Mouse (Mus musculus) MEL (cell line): ENCODE measurements at regions not wholly inside any gene's neighbourhood (a gene's known extent, or its start where the extent isn't known, plus 50 kb on each side); places are given as distances from the start of the nearest gene placed in this dataset.

Source experiments
- DNase-seq: peaks from one replicate; pipeline ENCODE4 v3.0.0; 2011; ENCODE audit warnings: low read depth, low spot score
- H3K27ac ChIP-seq: 2 replicates; pipeline ENCODE4 v1.5.1; 2012; ENCODE audit warnings: low read depth, mild to moderate bottlenecking, control low read depth, low read length, moderate library complexity; ENCODE audit not compliant: control insufficient read depth
- H3K27me3 ChIP-seq, 2 experiments: fragments of 150-350 bp in 1 of 2; sonication (generic) in 1 of 2; 2 replicates each; pipeline ENCODE4 v1.6.1; 2012; ENCODE audit warnings: low read length in 2 of 2, mild to moderate bottlenecking in 2 of 2, improper control_type of control experiment in 1 of 2, moderate library complexity in 1 of 2; ENCODE audit not compliant: insufficient read depth in 2 of 2, control insufficient read depth in 1 of 2
- H3K36me3 ChIP-seq, 2 experiments: 2 replicates each; pipeline ENCODE4 v1.6.1; 2012 to 2014; ENCODE audit warnings: low read length in 2 of 2, improper control_type of control experiment in 1 of 2, inconsistent platforms in 1 of 2, mild to moderate bottlenecking in 1 of 2; ENCODE audit not compliant: insufficient read depth in 2 of 2, control insufficient read depth in 1 of 2
- H3K4me1 ChIP-seq, 2 experiments: fragments of 150-350 bp in 1 of 2; sonication (generic) in 1 of 2; 2 replicates each; pipeline ENCODE4 v1.6.1; 2012; ENCODE audit warnings: low read length in 2 of 2, improper control_type of control experiment in 1 of 2, mild to moderate bottlenecking in 1 of 2; ENCODE audit not compliant: insufficient read depth in 2 of 2, control insufficient read depth in 1 of 2
- H3K4me3 ChIP-seq, 2 experiments: fragments of 150-350 bp in 1 of 2; sonication (generic) in 1 of 2; 2 replicates each; pipeline ENCODE4 v1.5.1; 2012; ENCODE audit warnings: low read depth in 2 of 2, low read length in 2 of 2, mild to moderate bottlenecking in 2 of 2, moderate library complexity in 2 of 2, control low read depth in 1 of 2, improper control_type of control experiment in 1 of 2; ENCODE audit not compliant: control insufficient read depth in 1 of 2, insufficient read depth in 1 of 2
- H3K79me2 ChIP-seq: 2 replicates; pipeline ENCODE4 v1.6.1; 2012; ENCODE audit warnings: mild to moderate bottlenecking, low read length, moderate library complexity; ENCODE audit not compliant: control insufficient read depth, poor library complexity, insufficient read depth
- H3K9ac ChIP-seq: 2 replicates; pipeline ENCODE4 v1.6.1; 2012; ENCODE audit warnings: low read depth, mild to moderate bottlenecking, control low read depth, low read length, moderate library complexity; ENCODE audit not compliant: control insufficient read depth, poor library complexity, severe bottlenecking
- H3K9me3 ChIP-seq: fragments of 150-350 bp; sonication (generic); replicated peaks from 2 replicates; pipeline ENCODE4 v1.6.1; 2012; ENCODE audit warnings: mild to moderate bottlenecking, low read length, improper control_type of control experiment, moderate library complexity; ENCODE audit not compliant: insufficient read depth
- ELF1 ChIP-seq: IDR thresholded peaks from 2 replicates; pipeline ENCODE4 v1.6.1; 2014; ENCODE audit warnings: low read depth, mild to moderate bottlenecking, inconsistent platforms, low read length, improper control_type of control experiment, moderate library complexity
- EP300 ChIP-seq, 2 experiments: IDR thresholded peaks; 2 replicates each; pipeline ENCODE4 v1.6.1; 2011; ENCODE audit warnings: improper control_type of control experiment in 2 of 2, low read length in 2 of 2, low read depth in 1 of 2, mild to moderate bottlenecking in 1 of 2
- ETS1 ChIP-seq: IDR thresholded peaks from 2 replicates; pipeline ENCODE4 v1.6.1; 2012; ENCODE audit warnings: low read depth, mild to moderate bottlenecking, inconsistent platforms, low read length, improper control_type of control experiment, moderate library complexity
- GABPA ChIP-seq: IDR thresholded peaks from 2 replicates; pipeline ENCODE4 v1.6.1; 2012; ENCODE audit warnings: low read depth, mild to moderate bottlenecking, inconsistent platforms, low read length, improper control_type of control experiment, moderate library complexity
- JUND ChIP-seq: IDR thresholded peaks from 2 replicates; pipeline ENCODE4 v1.6.1; 2011; ENCODE audit warnings: low read depth, mild to moderate bottlenecking, improper control_type of control experiment, low read length
- MAFK ChIP-seq: IDR thresholded peaks from 2 replicates; pipeline ENCODE4 v1.6.1; 2011; ENCODE audit warnings: low read depth, mild to moderate bottlenecking, low read length, improper control_type of control experiment, borderline replicate concordance
- MEF2A ChIP-seq: IDR thresholded peaks from 2 replicates; pipeline ENCODE4 v1.6.1; 2014; ENCODE audit warnings: low read depth, mild to moderate bottlenecking, inconsistent platforms, low read length, improper control_type of control experiment; ENCODE audit not compliant: poor library complexity, insufficient replicate concordance, severe bottlenecking; ENCODE audit errors: extremely low read depth
- MYB ChIP-seq: IDR thresholded peaks from 2 replicates; pipeline ENCODE4 v1.6.1; 2011; ENCODE audit warnings: mild to moderate bottlenecking, low read depth, low read length, improper control_type of control experiment
- MYC ChIP-seq: IDR thresholded peaks from 2 replicates; pipeline ENCODE4 v1.6.1; 2011; ENCODE audit warnings: low read depth, mild to moderate bottlenecking, low read length, improper control_type of control experiment, moderate library complexity
- NRF1 ChIP-seq: IDR thresholded peaks from 2 replicates; pipeline ENCODE4 v1.6.1; 2014; ENCODE audit warnings: low read depth, mild to moderate bottlenecking, inconsistent platforms, low read length, improper control_type of control experiment, moderate library complexity; ENCODE audit not compliant: poor library complexity, insufficient read depth, severe bottlenecking
- POLR2AphosphoS2 ChIP-seq: IDR thresholded peaks from 2 replicates; pipeline ENCODE4 v1.6.1; 2011; ENCODE audit warnings: low read length, improper control_type of control experiment
- POLR2AphosphoS5 ChIP-seq: IDR thresholded peaks from 2 replicates; pipeline ENCODE4 v1.6.1; 2012; ENCODE audit warnings: low read depth, borderline replicate concordance, mild to moderate bottlenecking, inconsistent platforms, low read length, moderate library complexity, mixed read lengths
- SIN3A ChIP-seq: IDR thresholded peaks from 2 replicates; pipeline ENCODE4 v1.6.1; 2012; ENCODE audit warnings: low read length, improper control_type of control experiment, inconsistent platforms
- SMC3 ChIP-seq: IDR thresholded peaks from 2 replicates; pipeline ENCODE4 v1.6.1; 2011; ENCODE audit warnings: low read depth, low read length, improper control_type of control experiment
- TAL1 ChIP-seq: IDR thresholded peaks from 2 replicates; pipeline ENCODE4 v1.6.1; 2012; ENCODE audit warnings: mild to moderate bottlenecking, inconsistent platforms, low read length, moderate library complexity, mixed read lengths
- TBP ChIP-seq: IDR thresholded peaks from 2 replicates; pipeline ENCODE4 v1.8.0; 2011; ENCODE audit warnings: low read depth, low read length, improper control_type of control experiment
- TCF12 ChIP-seq: IDR thresholded peaks from 2 replicates; pipeline ENCODE4 v1.6.1; 2014; ENCODE audit warnings: low read depth, mild to moderate bottlenecking, inconsistent platforms, low read length, improper control_type of control experiment, moderate library complexity
- UBTF ChIP-seq: IDR thresholded peaks from 2 replicates; pipeline ENCODE4 v1.6.1; 2012; ENCODE audit warnings: low read depth, mild to moderate bottlenecking, inconsistent platforms, low read length, improper control_type of control experiment, moderate library complexity, borderline replicate concordance; ENCODE audit not compliant: insufficient read depth
- USF1 ChIP-seq: IDR thresholded peaks from 2 replicates; pipeline ENCODE4 v1.6.1; 2014; ENCODE audit warnings: low read depth, mild to moderate bottlenecking, inconsistent platforms, low read length, improper control_type of control experiment, moderate library complexity
- ZC3H11A ChIP-seq: IDR thresholded peaks from 2 replicates; pipeline ENCODE4 v1.6.1; 2012; ENCODE audit warnings: low read depth, mild to moderate bottlenecking, inconsistent platforms, low read length, improper control_type of control experiment
- ZKSCAN1 ChIP-seq: IDR thresholded peaks from 2 replicates; pipeline ENCODE4 v1.6.1; 2012; ENCODE audit warnings: low read depth, mild to moderate bottlenecking, inconsistent platforms, low read length, improper control_type of control experiment, moderate library complexity
- ZNF384 ChIP-seq: IDR thresholded peaks from 2 replicates; pipeline ENCODE4 v1.6.1; 2012; ENCODE audit warnings: low read depth, mild to moderate bottlenecking, inconsistent platforms, low read length, improper control_type of control experiment

DNA sequence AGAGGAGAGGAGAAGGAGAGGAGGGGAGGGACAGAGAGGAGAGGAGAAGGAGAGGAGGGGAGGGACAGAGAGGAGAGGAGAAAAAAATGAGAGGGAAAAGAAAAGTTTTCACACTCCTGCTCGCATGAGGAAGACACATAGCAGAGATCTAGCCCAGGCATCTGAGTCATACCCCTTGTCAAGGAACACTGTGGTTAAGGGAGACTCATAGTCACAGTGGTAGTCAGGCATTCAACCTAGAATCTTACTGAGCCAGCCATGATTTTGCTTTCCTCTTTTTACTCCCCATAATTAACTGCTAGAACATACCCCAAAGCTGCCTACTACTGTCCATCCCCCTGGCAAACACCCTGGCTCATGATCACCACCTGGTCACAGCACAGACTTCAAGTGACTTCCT, 160.6 kb downstream of the Nr2f2 start:
- H3K27ac ChIP-seq, result no peak overlapping the region
- H3K36me3 ChIP-seq, result no peaks in the 10 kb centered on the region
- H3K27me3 ChIP-seq, result no peaks in the 10 kb centered on the region
- DNase-seq, result no peak
- H3K4me1 ChIP-seq, result no peaks in the 10 kb centered on the region
- H3K79me2 ChIP-seq, result no peaks in the 10 kb centered on the region
- H3K4me3 ChIP-seq, result no peak overlapping the region
- TF ChIP-seq TAL1 (no peak), POLR2AphosphoS2 (no peak), NRF1 (no peak), POLR2AphosphoS5 (no peak), ETS1 (no peak), GABPA (no peak), ZNF384 (no peak), SIN3A (no peak), USF1 (no peak), MAFK (no peak), EP300 (IDR thresholded peaks at IDR 0.05; ENCODE audit: low read depth in 1 of 2, low read length in 2 of 2) (no peak), ZKSCAN1 (no peak), MEF2A (no peak), TCF12 (no peak)
- no peak overlapping the region for H3K9ac ChIP-seq
- no peaks in the 10 kb centered on the region for H3K9me3 ChIP-seq

DNA sequence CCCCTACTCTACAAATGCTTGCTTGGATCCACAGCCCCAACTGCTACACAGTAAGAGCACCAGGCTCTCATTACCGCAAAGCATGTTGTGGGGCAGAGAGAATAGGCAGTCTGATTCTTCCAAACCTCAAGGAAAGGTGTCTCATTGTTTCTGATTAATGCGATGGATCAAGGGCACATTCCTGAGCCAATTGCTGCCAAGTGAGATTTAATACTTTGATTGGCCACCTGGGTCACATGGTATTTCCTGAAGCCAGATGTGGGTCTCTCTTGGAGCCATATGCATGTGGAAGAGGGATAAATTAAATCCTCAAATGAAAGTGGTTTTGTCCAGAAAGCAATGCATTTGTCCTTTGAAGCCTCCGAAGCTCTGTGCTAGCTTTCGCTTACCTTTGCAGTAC, 166.3 kb downstream of the Nr2f2 start:
- no peaks in the 10 kb centered on the region for H3K9me3 ChIP-seq
- H3K27ac ChIP-seq, result no peak overlapping the region
- TF ChIP-seq TAL1, result no peak
- TF ChIP-seq USF1, result no peak
- no peak for TF ChIP-seq JUND
- no peak for TF ChIP-seq ZNF384
- no peak for TF ChIP-seq SMC3
- no peak for TF ChIP-seq TBP
- no peak for TF ChIP-seq MYB
- no peak for TF ChIP-seq ELF1
- no peak for TF ChIP-seq MAFK
- TF ChIP-seq MYC, result no peak
- TF ChIP-seq GABPA, result no peak
- TF ChIP-seq UBTF, result no peak
- TF ChIP-seq ZC3H11A, result no peak
- no peak for TF ChIP-seq SIN3A
- H3K4me1 ChIP-seq, result no peaks in the 10 kb centered on the region
- DNase-seq, result no peak
- no peaks in the 10 kb centered on the region for H3K27me3 ChIP-seq
- H3K79me2 ChIP-seq, result no peaks in the 10 kb centered on the region
- no peak overlapping the region for H3K9ac ChIP-seq
- no peak overlapping the region for H3K4me3 ChIP-seq
- no peaks in the 10 kb centered on the region for H3K36me3 ChIP-seq
